Mouse (Mus musculus): ENCODE data around the gene Tsks. TPM values are rescaled to one million over a fixed set of nuclear protein-coding genes. Genes with fewer than 3 reads are reported as not detected.

The Tsks gene
- total and polyA plus RNA-seq, 3 experiments: 0.08 TPM; not detected in 2

Other genes with a start within 250 kb of the Tsks start
Only the 30 nearest of the 33 such genes appear.
- 24.9 and 25.7 TPM in 2 replicates for gene Vrk3, start 194.8 kb upstream of the Tsks start, total RNA-seq (2012; rRNA removed)
- gene Vrk3, start 194.8 kb upstream of the Tsks start, polyA plus RNA-seq (2012; ENCODE audit: insufficient read depth in 1 of 2, insufficient read length in 2 of 2, low read depth in 1 of 2, low replicate concordance in 2 of 2, missing spikeins in 1 of 2): 10 to 100 TPM in 1 of 2 experiments, not detected in 1; 55.6 TPM
- 0.65 and 1.3 TPM in 2 replicates for gene Zfp473, start 192.2 kb upstream of the Tsks start, total RNA-seq (2012; rRNA removed)
- under 1 TPM in 1 of 2 experiments, not detected in 1; 0.96 TPM for gene Zfp473, start 192.2 kb upstream of the Tsks start, polyA plus RNA-seq (2012; ENCODE audit: insufficient read depth in 1 of 2, insufficient read length in 2 of 2, low read depth in 1 of 2, low replicate concordance in 2 of 2, missing spikeins in 1 of 2)
- 136 and 137 TPM in 2 replicates for gene Nup62, start 127.1 kb upstream of the Tsks start, total RNA-seq (2012; rRNA removed)
- gene Nup62, start 127.1 kb upstream of the Tsks start, polyA plus RNA-seq (2012; ENCODE audit: insufficient read depth in 1 of 2, insufficient read length in 2 of 2, low read depth in 1 of 2, low replicate concordance in 2 of 2, missing spikeins in 1 of 2): 100 to 1,000 TPM in 1 of 2 experiments, not detected in 1; 235 TPM
- gene Il4i1, start 126.8 kb upstream of the Tsks start, total RNA-seq (2012; rRNA removed): 0.73 and 0.92 TPM in 2 replicates
- under 1 TPM in 1 of 2 experiments, not detected in 1; 0.54 TPM for gene Il4i1, start 126.8 kb upstream of the Tsks start, polyA plus RNA-seq (2012; ENCODE audit: insufficient read depth in 1 of 2, insufficient read length in 2 of 2, low read depth in 1 of 2, low replicate concordance in 2 of 2, missing spikeins in 1 of 2)
- 17.6 and 19.6 TPM in 2 replicates for gene Atf5, start 126.5 kb upstream of the Tsks start, total RNA-seq (2012; rRNA removed)
- 10 to 100 TPM in 1 of 2 experiments, not detected in 1; 95.5 TPM for gene Atf5, start 126.5 kb upstream of the Tsks start, polyA plus RNA-seq (2012; ENCODE audit: insufficient read depth in 1 of 2, insufficient read length in 2 of 2, low read depth in 1 of 2, low replicate concordance in 2 of 2, missing spikeins in 1 of 2)
- gene Akt1s1, start 94.2 kb upstream of the Tsks start, total RNA-seq (2012; rRNA removed): 32.0 and 37.3 TPM in 2 replicates
- 10 to 100 TPM in 1 of 2 experiments, not detected in 1; 71.8 TPM for gene Akt1s1, start 94.2 kb upstream of the Tsks start, polyA plus RNA-seq (2012; ENCODE audit: insufficient read depth in 1 of 2, insufficient read length in 2 of 2, low read depth in 1 of 2, low replicate concordance in 2 of 2, missing spikeins in 1 of 2)
- gene Tbc1d17, start 94.1 kb upstream of the Tsks start, total RNA-seq (2012; rRNA removed): 16.7 and 16.9 TPM in 2 replicates
- gene Tbc1d17, start 94.1 kb upstream of the Tsks start, polyA plus RNA-seq (2012; ENCODE audit: insufficient read depth in 1 of 2, insufficient read length in 2 of 2, low read depth in 1 of 2, low replicate concordance in 2 of 2, missing spikeins in 1 of 2): 10 to 100 TPM in 1 of 2 experiments, not detected in 1; 29.5 TPM
- 39.3 and 49.9 TPM in 2 replicates for gene Pnkp, start 86.1 kb upstream of the Tsks start, total RNA-seq (2012; rRNA removed)
- 10 to 100 TPM in 1 of 2 experiments, not detected in 1; 45.6 TPM for gene Pnkp, start 86.1 kb upstream of the Tsks start, polyA plus RNA-seq (2012; ENCODE audit: insufficient read depth in 1 of 2, insufficient read length in 2 of 2, low read depth in 1 of 2, low replicate concordance in 2 of 2, missing spikeins in 1 of 2)
- gene Ptov1, start 73.4 kb upstream of the Tsks start, total RNA-seq (2012; rRNA removed): 44.1 and 46.4 TPM in 2 replicates
- gene Ptov1, start 73.4 kb upstream of the Tsks start, polyA plus RNA-seq (2012; ENCODE audit: insufficient read depth in 1 of 2, insufficient read length in 2 of 2, low read depth in 1 of 2, low replicate concordance in 2 of 2, missing spikeins in 1 of 2): 100 to 1,000 TPM in 1 of 2 experiments, not detected in 1; 168 TPM
- gene Med25, start 50.5 kb upstream of the Tsks start, total RNA-seq (2012; rRNA removed): 50.5 and 53.9 TPM in 2 replicates
- 100 to 1,000 TPM in 1 of 2 experiments, not detected in 1; 118 TPM for gene Med25, start 50.5 kb upstream of the Tsks start, polyA plus RNA-seq (2012; ENCODE audit: insufficient read depth in 1 of 2, insufficient read length in 2 of 2, low read depth in 1 of 2, low replicate concordance in 2 of 2, missing spikeins in 1 of 2)
- 6.8 and 9.4 TPM in 2 replicates for gene Fuz, start 47.1 kb upstream of the Tsks start, total RNA-seq (2012; rRNA removed)
- gene Fuz, start 47.1 kb upstream of the Tsks start, polyA plus RNA-seq (2012; ENCODE audit: insufficient read depth in 1 of 2, insufficient read length in 2 of 2, low read depth in 1 of 2, low replicate concordance in 2 of 2, missing spikeins in 1 of 2): 10 to 100 TPM in 1 of 2 experiments, not detected in 1; 18.1 TPM
- gene Ap2a1, start 13.7 kb upstream of the Tsks start, total RNA-seq (2012; rRNA removed): 54.0 and 54.4 TPM in 2 replicates
- gene Ap2a1, start 13.7 kb upstream of the Tsks start, polyA plus RNA-seq (2012; ENCODE audit: insufficient read depth in 1 of 2, insufficient read length in 2 of 2, low read depth in 1 of 2, low replicate concordance in 2 of 2, missing spikeins in 1 of 2): 100 to 1,000 TPM in 1 of 2 experiments, 10 to 100 TPM in 1; 73.1 to 107 TPM
- gene Cpt1c, start 31.6 kb downstream of the Tsks start, total RNA-seq (2012; rRNA removed): 0.20 and 0.35 TPM in 2 replicates
- under 1 TPM in 1 of 2 experiments, not detected in 1; 0.81 TPM for gene Cpt1c, start 31.6 kb downstream of the Tsks start, polyA plus RNA-seq (2012; ENCODE audit: insufficient read depth in 1 of 2, insufficient read length in 2 of 2, low read depth in 1 of 2, low replicate concordance in 2 of 2, missing spikeins in 1 of 2)
- 317 and 339 TPM in 2 replicates for gene Prmt1, start 43.4 kb downstream of the Tsks start, total RNA-seq (2012; rRNA removed)
- 100 to 1,000 TPM; 254 to 715 TPM for gene Prmt1, start 43.4 kb downstream of the Tsks start, polyA plus RNA-seq (2012; ENCODE audit: insufficient read depth in 1 of 2, insufficient read length in 2 of 2, low read depth in 1 of 2, low replicate concordance in 2 of 2, missing spikeins in 1 of 2)
- gene Irf3, start 54.4 kb downstream of the Tsks start, total RNA-seq (2012; rRNA removed): 78.6 and 83.4 TPM in 2 replicates
- gene Irf3, start 54.4 kb downstream of the Tsks start, polyA plus RNA-seq (2012; ENCODE audit: insufficient read depth in 1 of 2, insufficient read length in 2 of 2, low read depth in 1 of 2, low replicate concordance in 2 of 2, missing spikeins in 1 of 2): 10 to 100 TPM in 1 of 2 experiments, not detected in 1; 82.1 TPM
- gene Bcl2l12, start 55.5 kb downstream of the Tsks start, total RNA-seq (2012; rRNA removed): 13.4 and 16.6 TPM in 2 replicates
- 10 to 100 TPM in 1 of 2 experiments, not detected in 1; 24.6 TPM for gene Bcl2l12, start 55.5 kb downstream of the Tsks start, polyA plus RNA-seq (2012; ENCODE audit: insufficient read depth in 1 of 2, insufficient read length in 2 of 2, low read depth in 1 of 2, low replicate concordance in 2 of 2, missing spikeins in 1 of 2)
- gene Scaf1, start 73.2 kb downstream of the Tsks start, total RNA-seq (2012; rRNA removed): 17.7 and 18.3 TPM in 2 replicates
- gene Scaf1, start 73.2 kb downstream of the Tsks start, polyA plus RNA-seq (2012; ENCODE audit: insufficient read depth in 1 of 2, insufficient read length in 2 of 2, low read depth in 1 of 2, low replicate concordance in 2 of 2, missing spikeins in 1 of 2): 10 to 100 TPM; 34.4 to 81.5 TPM
- gene Rras, start 74.8 kb downstream of the Tsks start, total RNA-seq (2012; rRNA removed): 4.2 and 5.0 TPM in 2 replicates
- gene Rras, start 74.8 kb downstream of the Tsks start, polyA plus RNA-seq (2012; ENCODE audit: insufficient read depth in 1 of 2, insufficient read length in 2 of 2, low read depth in 1 of 2, low replicate concordance in 2 of 2, missing spikeins in 1 of 2): 10 to 100 TPM in 1 of 2 experiments, not detected in 1; 24.1 TPM
- 3.3 and 3.5 TPM in 2 replicates for gene Prr12, start 109.7 kb downstream of the Tsks start, total RNA-seq (2012; rRNA removed)
- gene Prr12, start 109.7 kb downstream of the Tsks start, polyA plus RNA-seq (2012; ENCODE audit: insufficient read depth in 1 of 2, insufficient read length in 2 of 2, low read depth in 1 of 2, low replicate concordance in 2 of 2, missing spikeins in 1 of 2): 10 to 100 TPM in 1 of 2 experiments, not detected in 1; 32.1 TPM
- gene Nosip, start 119.2 kb downstream of the Tsks start, total RNA-seq (2012; rRNA removed): 49.9 and 50.7 TPM in 2 replicates
- gene Nosip, start 119.2 kb downstream of the Tsks start, polyA plus RNA-seq (2012; ENCODE audit: insufficient read depth in 1 of 2, insufficient read length in 2 of 2, low read depth in 1 of 2, low replicate concordance in 2 of 2, missing spikeins in 1 of 2): 10 to 100 TPM in 1 of 2 experiments, not detected in 1; 78.9 TPM
- gene Prrg2, start 119.5 kb downstream of the Tsks start, total RNA-seq (2012; rRNA removed): 7.5 and 7.7 TPM in 2 replicates
- gene Prrg2, start 119.5 kb downstream of the Tsks start, polyA plus RNA-seq (2012; ENCODE audit: insufficient read depth in 1 of 2, insufficient read length in 2 of 2, low read depth in 1 of 2, low replicate concordance in 2 of 2, missing spikeins in 1 of 2): 10 to 100 TPM in 1 of 2 experiments, not detected in 1; 16.9 TPM
- 16.0 and 29.3 TPM in 2 replicates for gene Rcn3, start 149.0 kb downstream of the Tsks start, total RNA-seq (2012; rRNA removed)
- 10 to 100 TPM in 1 of 2 experiments, not detected in 1; 43.0 TPM for gene Rcn3, start 149.0 kb downstream of the Tsks start, polyA plus RNA-seq (2012; ENCODE audit: insufficient read depth in 1 of 2, insufficient read length in 2 of 2, low read depth in 1 of 2, low replicate concordance in 2 of 2, missing spikeins in 1 of 2)
- 0.26 and 0.27 TPM in 2 replicates for gene Fcgrt, start 160.6 kb downstream of the Tsks start, total RNA-seq (2012; rRNA removed)
- gene Fcgrt, start 160.6 kb downstream of the Tsks start, polyA plus RNA-seq (2012; ENCODE audit: insufficient read depth in 1 of 2, insufficient read length in 2 of 2, low read depth in 1 of 2, low replicate concordance in 2 of 2, missing spikeins in 1 of 2): 1 to 10 TPM in 1 of 2 experiments, not detected in 1; 1.7 TPM
- 2,482 and 2,708 TPM in 2 replicates for gene Rps11, start 181.2 kb downstream of the Tsks start, total RNA-seq (2012; rRNA removed)
- 1,000 to 10,000 TPM; 3,189 to 5,434 TPM for gene Rps11, start 181.2 kb downstream of the Tsks start, polyA plus RNA-seq (2012; ENCODE audit: insufficient read depth in 1 of 2, insufficient read length in 2 of 2, low read depth in 1 of 2, low replicate concordance in 2 of 2, missing spikeins in 1 of 2)
- 2,773 and 3,160 TPM in 2 replicates for gene Rpl13a, start 185.6 kb downstream of the Tsks start, total RNA-seq (2012; rRNA removed)
- 1,000 to 10,000 TPM; 2,091 to 3,727 TPM for gene Rpl13a, start 185.6 kb downstream of the Tsks start, polyA plus RNA-seq (2012; ENCODE audit: insufficient read depth in 1 of 2, insufficient read length in 2 of 2, low read depth in 1 of 2, low replicate concordance in 2 of 2, missing spikeins in 1 of 2)
- gene Gm45713, start 193.0 kb downstream of the Tsks start, total RNA-seq (2012; rRNA removed): 0.69 and 3.9 TPM in 2 replicates
- gene Gm45713, start 193.0 kb downstream of the Tsks start, polyA plus RNA-seq (2012; ENCODE audit: insufficient read depth in 1 of 2, insufficient read length in 2 of 2, low read depth in 1 of 2, low replicate concordance in 2 of 2, missing spikeins in 1 of 2): not detected
- gene Flt3l, start 193.2 kb downstream of the Tsks start, total RNA-seq (2012; rRNA removed): 9.5 and 13.0 TPM in 2 replicates
- gene Flt3l, start 193.2 kb downstream of the Tsks start, polyA plus RNA-seq (2012; ENCODE audit: insufficient read depth in 1 of 2, insufficient read length in 2 of 2, low read depth in 1 of 2, low replicate concordance in 2 of 2, missing spikeins in 1 of 2): 10 to 100 TPM in 1 of 2 experiments, not detected in 1; 35.4 TPM
- gene Pih1d1, start 211.1 kb downstream of the Tsks start, total RNA-seq (2012; rRNA removed): 119 and 141 TPM in 2 replicates
- gene Pih1d1, start 211.1 kb downstream of the Tsks start, polyA plus RNA-seq (2012; ENCODE audit: insufficient read depth in 1 of 2, insufficient read length in 2 of 2, low read depth in 1 of 2, low replicate concordance in 2 of 2, missing spikeins in 1 of 2): 100 to 1,000 TPM in 1 of 2 experiments, not detected in 1; 148 TPM
- 33.9 and 34.0 TPM in 2 replicates for gene Aldh16a1, start 211.4 kb downstream of the Tsks start, total RNA-seq (2012; rRNA removed)
- 10 to 100 TPM in 1 of 2 experiments, not detected in 1; 61.6 TPM for gene Aldh16a1, start 211.4 kb downstream of the Tsks start, polyA plus RNA-seq (2012; ENCODE audit: insufficient read depth in 1 of 2, insufficient read length in 2 of 2, low read depth in 1 of 2, low replicate concordance in 2 of 2, missing spikeins in 1 of 2)
- 0.23 TPM in 2 replicates for gene Slc17a7, start 220.7 kb downstream of the Tsks start, total RNA-seq (2012; rRNA removed)
- 1 to 10 TPM in 1 of 2 experiments, not detected in 1; 1.0 TPM for gene Slc17a7, start 220.7 kb downstream of the Tsks start, polyA plus RNA-seq (2012; ENCODE audit: insufficient read depth in 1 of 2, insufficient read length in 2 of 2, low read depth in 1 of 2, low replicate concordance in 2 of 2, missing spikeins in 1 of 2)